Mouse (Mus musculus): ENCODE data around the gene Rras. TPM values are rescaled to one million over a fixed set of nuclear protein-coding genes. Genes with fewer than 3 reads are reported as not detected.

The Rras gene
- polyA plus RNA-seq, 1 experiment from 2014 or later: 12.5 TPM

GRCm38 (mm10) chr7:45067190-45067999 lies 49.6 kb downstream of the Rras start:
- ATAC-seq (replicated peaks): no peak
- no peak overlapping the region for H3K27ac ChIP-seq
- H3K4me3 ChIP-seq: no peak overlapping the region
- no peaks in the 10 kb centered on the region for H3K9me3 ChIP-seq
- H3K4me1 ChIP-seq: peaks cover 18% of the 10 kb centered on the region
- no peak overlapping the region for H3K9ac ChIP-seq
- no peak overlapping the region for H3K4me2 ChIP-seq
- H3K36me3 ChIP-seq (replicated peaks): no peaks in the 10 kb centered on the region
- 68% methylated on average over 4 of the region's 4 CpGs for WGBS
- no peaks in the 10 kb centered on the region for H3K27me3 ChIP-seq (replicated peaks)

GRCm38 (mm10) chr7:45068000-45068318 lies 50.2 kb downstream of the Rras start:
- Histone ChIP-seq H3K4me3 (no peak overlapping the region), H3K4me1 (peaks cover 17% of the 10 kb centered on the region)
- WGBS: 27% methylated on average over 5 of the region's 5 CpGs

GRCm38 (mm10) chr7:45069671-45070070 lies 51.9 kb downstream of the Rras start:
- Histone ChIP-seq H3K27ac (no peak overlapping the region), H3K9me3 (no peaks in the 10 kb centered on the region), H3K4me1 (peaks cover 2% of the 10 kb centered on the region; the same call in 1 of the 2 replicates), H3K4me2 (no peak overlapping the region), H3K9ac (no peak overlapping the region), H3K4me3 (no peak overlapping the region), H3K36me3 (replicated peaks) (no peaks in the 10 kb centered on the region), H3K27me3 (replicated peaks) (no peaks in the 10 kb centered on the region)
- no peak for ATAC-seq (replicated peaks)
- 97% methylated on average over 2 of the region's 2 CpGs for WGBS

More at GRCm38 (mm10) chr7:45068000-45068318, 50.2 kb downstream of the Rras start:
- Histone ChIP-seq H3K36me3 (replicated peaks) (no peaks in the 10 kb centered on the region), H3K27ac (no peak overlapping the region), H3K9me3 (no peaks in the 10 kb centered on the region), H3K4me2 (no peak overlapping the region), H3K27me3 (replicated peaks) (no peaks in the 10 kb centered on the region), H3K9ac (no peak overlapping the region)
- no peak for ATAC-seq (replicated peaks)

Small RNA genes lying within 50 kb of the gene (microRNA-seq; reads per million reads assigned to microRNA genes)
- 0.74 reads per million for gene Mir7054

Other genes starting within 250 kb of the Rras start
- 49.9 and 52.7 TPM in 2 replicates for gene Nup62, start 201.9 kb upstream of the Rras start, polyA plus RNA-seq (2015; fragmentation: Nextera tagmentation; extraction: Ambion mirVana)
- 1.6 and 2.2 TPM in 2 replicates for gene Il4i1, start 201.6 kb upstream of the Rras start, polyA plus RNA-seq (2015; fragmentation: Nextera tagmentation; extraction: Ambion mirVana)
- gene Atf5, start 201.3 kb upstream of the Rras start, polyA plus RNA-seq (2015; fragmentation: Nextera tagmentation; extraction: Ambion mirVana): 2.8 and 3.9 TPM in 2 replicates
- gene Akt1s1, start 169.0 kb upstream of the Rras start, polyA plus RNA-seq (2015; fragmentation: Nextera tagmentation; extraction: Ambion mirVana): 89.7 and 91.1 TPM in 2 replicates
- 121 and 122 TPM in 2 replicates for gene Tbc1d17, start 168.9 kb upstream of the Rras start, polyA plus RNA-seq (2015; fragmentation: Nextera tagmentation; extraction: Ambion mirVana)
- 30.5 and 32.8 TPM in 2 replicates for gene Pnkp, start 160.8 kb upstream of the Rras start, polyA plus RNA-seq (2015; fragmentation: Nextera tagmentation; extraction: Ambion mirVana)
- gene Ptov1, start 148.2 kb upstream of the Rras start, polyA plus RNA-seq (2015; fragmentation: Nextera tagmentation; extraction: Ambion mirVana): 517 and 553 TPM in 2 replicates
- 179 TPM in 2 replicates for gene Med25, start 125.2 kb upstream of the Rras start, polyA plus RNA-seq (2015; fragmentation: Nextera tagmentation; extraction: Ambion mirVana)
- 20.3 and 22.9 TPM in 2 replicates for gene Fuz, start 121.9 kb upstream of the Rras start, polyA plus RNA-seq (2015; fragmentation: Nextera tagmentation; extraction: Ambion mirVana)
- 122 and 140 TPM in 2 replicates for gene Ap2a1, start 88.5 kb upstream of the Rras start, polyA plus RNA-seq (2015; fragmentation: Nextera tagmentation; extraction: Ambion mirVana)
- gene Tsks, start 74.8 kb upstream of the Rras start, polyA plus RNA-seq (2015; fragmentation: Nextera tagmentation; extraction: Ambion mirVana): 0.11 and 0.21 TPM in 2 replicates
- gene Cpt1c, start 43.1 kb upstream of the Rras start, polyA plus RNA-seq (2015; fragmentation: Nextera tagmentation; extraction: Ambion mirVana): 56.5 and 58.2 TPM in 2 replicates
- gene Prmt1, start 31.4 kb upstream of the Rras start, polyA plus RNA-seq (2015; fragmentation: Nextera tagmentation; extraction: Ambion mirVana): 697 and 717 TPM in 2 replicates
- gene Irf3, start 20.3 kb upstream of the Rras start, polyA plus RNA-seq (2015; fragmentation: Nextera tagmentation; extraction: Ambion mirVana): 61.9 and 66.8 TPM in 2 replicates
- 10.0 and 12.3 TPM in 2 replicates for gene Bcl2l12, start 19.2 kb upstream of the Rras start, polyA plus RNA-seq (2015; fragmentation: Nextera tagmentation; extraction: Ambion mirVana)
- gene Scaf1, start 1.6 kb upstream of the Rras start, polyA plus RNA-seq (2015; fragmentation: Nextera tagmentation; extraction: Ambion mirVana): 54.5 and 56.7 TPM in 2 replicates
- gene Prr12, start 34.9 kb downstream of the Rras start, polyA plus RNA-seq (2015; fragmentation: Nextera tagmentation; extraction: Ambion mirVana): 16.2 and 18.1 TPM in 2 replicates
- gene Nosip, start 44.5 kb downstream of the Rras start, polyA plus RNA-seq (2015; fragmentation: Nextera tagmentation; extraction: Ambion mirVana): 67.2 and 72.1 TPM in 2 replicates
- 15.7 and 15.9 TPM in 2 replicates for gene Prrg2, start 44.7 kb downstream of the Rras start, polyA plus RNA-seq (2015; fragmentation: Nextera tagmentation; extraction: Ambion mirVana)
- 55.4 and 62.2 TPM in 2 replicates for gene Rcn3, start 74.3 kb downstream of the Rras start, polyA plus RNA-seq (2015; fragmentation: Nextera tagmentation; extraction: Ambion mirVana)
- 32.0 and 36.8 TPM in 2 replicates for gene Fcgrt, start 85.9 kb downstream of the Rras start, polyA plus RNA-seq (2015; fragmentation: Nextera tagmentation; extraction: Ambion mirVana)
- gene Rps11, start 106.5 kb downstream of the Rras start, polyA plus RNA-seq (2015; fragmentation: Nextera tagmentation; extraction: Ambion mirVana): 742 and 762 TPM in 2 replicates
- gene Rpl13a, start 110.8 kb downstream of the Rras start, polyA plus RNA-seq (2015; fragmentation: Nextera tagmentation; extraction: Ambion mirVana): 582 and 606 TPM in 2 replicates
- gene Gm45713, start 118.3 kb downstream of the Rras start, polyA plus RNA-seq (2015; fragmentation: Nextera tagmentation; extraction: Ambion mirVana): not detected in 2 replicates
- gene Flt3l, start 118.5 kb downstream of the Rras start, polyA plus RNA-seq (2015; fragmentation: Nextera tagmentation; extraction: Ambion mirVana): 2.1 and 2.3 TPM in 2 replicates
- 87.1 and 90.0 TPM in 2 replicates for gene Pih1d1, start 136.3 kb downstream of the Rras start, polyA plus RNA-seq (2015; fragmentation: Nextera tagmentation; extraction: Ambion mirVana)
- 16.1 and 19.8 TPM in 2 replicates for gene Aldh16a1, start 136.6 kb downstream of the Rras start, polyA plus RNA-seq (2015; fragmentation: Nextera tagmentation; extraction: Ambion mirVana)
- gene Slc17a7, start 146.0 kb downstream of the Rras start, polyA plus RNA-seq (2015; fragmentation: Nextera tagmentation; extraction: Ambion mirVana): 0.59 and 1.0 TPM in 2 replicates
- gene Gfy, start 161.6 kb downstream of the Rras start, polyA plus RNA-seq (2015; fragmentation: Nextera tagmentation; extraction: Ambion mirVana): not detected in 2 replicates
- 0.68 and 0.93 TPM in 2 replicates for gene Pth2, start 163.0 kb downstream of the Rras start, polyA plus RNA-seq (2015; fragmentation: Nextera tagmentation; extraction: Ambion mirVana)
- gene Ccdc155, start 186.9 kb downstream of the Rras start, polyA plus RNA-seq (2015; fragmentation: Nextera tagmentation; extraction: Ambion mirVana): 0.63 and 0.84 TPM in 2 replicates
- 4.0 and 5.8 TPM in 2 replicates for gene Dkkl1, start 194.2 kb downstream of the Rras start, polyA plus RNA-seq (2015; fragmentation: Nextera tagmentation; extraction: Ambion mirVana)
- 45.7 and 55.8 TPM in 2 replicates for gene Tead2, start 197.8 kb downstream of the Rras start, polyA plus RNA-seq (2015; fragmentation: Nextera tagmentation; extraction: Ambion mirVana)
- 1.3 and 1.7 TPM in 2 replicates for gene Cd37, start 221.2 kb downstream of the Rras start, polyA plus RNA-seq (2015; fragmentation: Nextera tagmentation; extraction: Ambion mirVana)
- gene Slc6a16, start 223.1 kb downstream of the Rras start, polyA plus RNA-seq (2015; fragmentation: Nextera tagmentation; extraction: Ambion mirVana): 0.50 and 0.91 TPM in 2 replicates

Data from midbrain, embryonic 15.5 days (tissue).